Mouse (Mus musculus) lung, postnatal 0 days (tissue): Measurements from ENCODE around the gene Gtf3c2. TPM values are rescaled to one million over a fixed set of nuclear protein-coding genes. Genes with fewer than 3 reads are reported as not detected.

Experiments used
- ATAC-seq: fragments of 200-750 bp; cut with Nextera tagmentation; 2 replicates; pipeline ENCODE4 v1.8.0; 2017; ENCODE audit warnings: moderate library complexity
- DNase-seq: peaks from one replicate; pipeline ENCODE4 v3.0.0-alpha.2; 2016; ENCODE audit warnings: low spot score
- H3K27ac ChIP-seq: fragments of 300-500 bp; sonication (generic); 2 replicates; pipeline ENCODE4 v1.5.1; 2014; ENCODE audit warnings: antibody characterized with exemption, mild to moderate bottlenecking, low read length, mixed read lengths
- H3K27me3 ChIP-seq: fragments of 300-500 bp; sonication (generic); replicated peaks from 2 replicates; pipeline ENCODE4 v1.6.1; 2014; ENCODE audit warnings: low read length, mixed read lengths; ENCODE audit not compliant: insufficient read depth
- H3K36me3 ChIP-seq: fragments of 300-500 bp; sonication (generic); 2 replicates; pipeline ENCODE4 v1.6.1; 2014; ENCODE audit warnings: low read length, mixed read lengths; ENCODE audit not compliant: insufficient read depth
- H3K4me1 ChIP-seq: fragments of 300-500 bp; sonication (generic); 2 replicates; pipeline ENCODE4 v1.6.1; 2014; ENCODE audit warnings: antibody characterized with exemption, low read depth, low read length, mixed read lengths; ENCODE audit not compliant: insufficient read depth
- H3K4me2 ChIP-seq: fragments of 300-500 bp; sonication (generic); replicated peaks from 2 replicates; pipeline ENCODE4 v1.6.1; 2014; ENCODE audit warnings: low read depth, mild to moderate bottlenecking, low read length, moderate library complexity, mixed read lengths
- H3K4me3 ChIP-seq: fragments of 300-500 bp; sonication (generic); 2 replicates; pipeline ENCODE4 v1.5.1; 2014; ENCODE audit warnings: low read depth, low read length
- H3K9ac ChIP-seq: fragments of 300-500 bp; sonication (generic); replicated peaks from 2 replicates; pipeline ENCODE4 v1.6.1; 2014; ENCODE audit warnings: low read depth, mild to moderate bottlenecking
- H3K9me3 ChIP-seq: fragments of 300-500 bp; sonication (generic); 2 replicates; pipeline ENCODE4 v1.6.1; 2016; ENCODE audit warnings: low read length, mixed read lengths
- CTCF ChIP-seq: IDR thresholded peaks from 2 replicates; pipeline ENCODE4 v1.5.1; 2016; ENCODE audit warnings: antibody characterized with exemption, mild to moderate bottlenecking
- EP300 ChIP-seq: IDR thresholded peaks from 2 replicates; pipeline ENCODE4 v1.6.1; 2016; ENCODE audit warnings: antibody characterized with exemption, mild to moderate bottlenecking, control low read depth
- WGBS: fragments of 180-500 bp; shearing (Covaris S2); extraction: QIAGEN DNeasy Blood & Tissue Kit; methylation state at CpG from one replicate; pipeline ENCODE4 v1.1.7; 2014; 5-methylcytosine and 5-hydroxymethylcytosine counted together
- polyA plus RNA-seq: library from polyadenylated mRNA; unstranded; fragments of >200 nt; fragmentation: Nextera tagmentation; extraction: Ambion mirVana; gene quantifications from 2 replicates; pipeline ENCODE4 v1.2.1, GENCODE M21; 2015

The Gtf3c2 gene
- polyA plus RNA-seq, 1 experiment from 2014 or later: 24.2 TPM

GRCm38 (mm10) chr5:31162462-31162861, 17.5 kb downstream of the Gtf3c2 start:
- no peak overlapping the region for H3K9ac ChIP-seq
- peaks cover 60% of the 10 kb centered on the region for H3K36me3 ChIP-seq
- no peaks in the 10 kb centered on the region for H3K4me1 ChIP-seq
- no peak for TF ChIP-seq EP300
- TF ChIP-seq CTCF: no peak
- ATAC-seq (no peak), DNase-seq (no peak)
- H3K9me3 ChIP-seq: no peaks in the 10 kb centered on the region
- no peak overlapping the region for H3K4me2 ChIP-seq
- no peaks in the 10 kb centered on the region for H3K27me3 ChIP-seq
- no peak overlapping the region for H3K27ac ChIP-seq
- no peak overlapping the region for H3K4me3 ChIP-seq

- Histone ChIP-seq H3K27ac (peak within 1 kb of the TSS; percentile 81), H3K36me3 (peaks cover 19% of the 10 kb centered on the region), H3K9me3 (no peaks in the 10 kb centered on the region), H3K9ac (peak within 1 kb of the TSS; percentile 73), H3K4me2 (peak within 1 kb of the TSS; percentile 64), H3K4me3 (peak within 1 kb of the TSS; percentile 63), H3K4me1 (peaks cover 8% of the 10 kb centered on the region; the same call in 1 of the 2 replicates), H3K27me3 (no peaks in the 10 kb centered on the region)
- peak; percentile 98 for ATAC-seq
- DNase-seq: peak; percentile 97
- WGBS: under 1% methylated on average over 19 of the region's 19 CpGs
- TF ChIP-seq EP300 (no peak), CTCF (no peak)
Observed at GRCm38 (mm10) chr5:31154152-31154553, 25.8 kb downstream of the Gtf3c2 start, which contains the start of gene Mpv17. Gene Mpv17 (minus strand): TSS chr5:31154251.

- DNase-seq: no peak
- peak; percentile 16 for ATAC-seq
Observed at GRCm38 (mm10) chr5:31153516-31154151, 26.3 kb downstream of the Gtf3c2 start.

DNA sequence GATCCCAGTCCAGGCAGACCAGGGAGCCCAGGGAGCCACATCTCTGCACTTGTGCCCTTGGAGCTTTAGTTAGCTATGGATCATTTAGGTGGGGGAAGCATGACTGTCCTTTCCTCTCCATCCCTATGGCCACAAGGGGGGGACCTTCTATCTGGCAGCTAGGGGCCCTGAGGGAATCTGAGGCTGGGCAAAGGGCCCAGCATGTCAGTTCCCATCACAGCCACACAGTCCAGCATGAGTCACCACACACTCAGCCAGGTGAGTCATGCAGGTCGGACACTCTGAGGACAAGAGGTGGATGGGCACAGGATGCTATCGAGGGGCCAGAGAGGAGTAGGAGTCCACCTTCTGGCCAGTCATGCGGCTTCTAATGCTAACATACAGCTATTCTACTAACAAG, 28.2 kb downstream of the Gtf3c2 start:
- no peaks in the 10 kb centered on the region for H3K27me3 ChIP-seq
- H3K4me1 ChIP-seq: peaks cover 8% of the 10 kb centered on the region; the same call in 1 of the 2 replicates
- peak; percentile 14 for DNase-seq
- no peak for TF ChIP-seq EP300
- peak; percentile 36; the same call in 1 of the 2 replicates for TF ChIP-seq CTCF
- H3K4me2 ChIP-seq: no peak overlapping the region
- H3K27ac ChIP-seq: no peak overlapping the region
- ATAC-seq: no peak
- H3K9ac ChIP-seq: no peak overlapping the region
- peaks cover under 1% of the 10 kb centered on the region; the same call in 1 of the 2 replicates for H3K36me3 ChIP-seq
- H3K9me3 ChIP-seq: no peaks in the 10 kb centered on the region
- 73% methylated on average over 3 of the region's 3 CpGs for WGBS
- H3K4me3 ChIP-seq: no peak overlapping the region

More at GRCm38 (mm10) chr5:31153516-31154151, 26.3 kb downstream of the Gtf3c2 start:
- peaks cover 8% of the 10 kb centered on the region; the same call in 1 of the 2 replicates for H3K4me1 ChIP-seq
- no peaks in the 10 kb centered on the region for H3K27me3 ChIP-seq
- peaks cover 16% of the 10 kb centered on the region for H3K36me3 ChIP-seq
- 27% methylated on average over 6 of the region's 6 CpGs for WGBS
- TF ChIP-seq EP300 (no peak), CTCF (no peak)
- peak overlapping the region; percentile 64 for H3K4me2 ChIP-seq
- H3K27ac ChIP-seq: peak overlapping the region; percentile 81; the same call in 1 of the 2 replicates
- no peaks in the 10 kb centered on the region for H3K9me3 ChIP-seq
- peak overlapping the region; percentile 63 for H3K4me3 ChIP-seq
- peak overlapping the region; percentile 73 for H3K9ac ChIP-seq

DNA sequence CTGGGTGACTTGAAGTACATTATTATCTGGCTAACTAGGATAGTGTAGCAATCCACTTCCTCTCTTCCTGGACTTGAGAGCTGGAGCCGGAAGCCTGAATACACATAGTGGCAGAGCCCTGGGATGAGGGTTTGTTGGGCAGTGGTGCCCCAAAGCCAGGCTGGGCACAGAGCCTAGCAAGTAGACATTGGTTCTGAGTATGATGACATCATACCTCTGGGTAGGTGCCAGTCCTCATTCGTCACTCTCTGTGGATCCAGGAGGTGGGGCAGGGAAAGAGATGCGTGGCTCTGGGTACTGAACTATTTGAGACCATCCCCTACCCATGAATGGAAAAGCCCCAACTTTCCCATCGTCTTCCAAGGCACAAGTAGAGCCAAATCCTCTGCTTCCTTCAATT, 30.2 kb downstream of the Gtf3c2 start:
- Histone ChIP-seq H3K9me3 (no peaks in the 10 kb centered on the region), H3K4me2 (no peak overlapping the region), H3K27me3 (no peaks in the 10 kb centered on the region), H3K27ac (no peak overlapping the region), H3K4me1 (peaks cover 8% of the 10 kb centered on the region; the same call in 1 of the 2 replicates), H3K36me3 (no peaks in the 10 kb centered on the region), H3K4me3 (no peak overlapping the region), H3K9ac (no peak overlapping the region)
- DNase-seq (peak; percentile 8), ATAC-seq (no peak)
- no peak for TF ChIP-seq EP300
- TF ChIP-seq CTCF: no peak
- 58% methylated on average over 4 of the region's 4 CpGs for WGBS

GRCm38 (mm10) chr5:31138968-31139425, 40.9 kb downstream of the Gtf3c2 start:
- 0 out of 2 replicates have a peak, but pooled peaks cover 4% of the 10 kb centered on the region for H3K4me1 ChIP-seq
- no peaks in the 10 kb centered on the region; the same call in 1 of the 2 replicates for H3K36me3 ChIP-seq
- H3K9ac ChIP-seq: no peak overlapping the region
- no peak for TF ChIP-seq EP300
- no peak for TF ChIP-seq CTCF
- H3K27ac ChIP-seq: no peak overlapping the region
- ATAC-seq (no peak), DNase-seq (peak; percentile 25)
- H3K27me3 ChIP-seq: peaks cover 42% of the 10 kb centered on the region
- H3K9me3 ChIP-seq: no peaks in the 10 kb centered on the region
- no peak overlapping the region for H3K4me3 ChIP-seq
- peak overlapping the region; percentile 22; the same call in 1 of the 2 replicates for H3K4me2 ChIP-seq
- 13% methylated on average over 9 of the region's 9 CpGs for WGBS
